Mouse (Mus musculus): ENCODE results near the gene Crlf1. TPM values are rescaled to one million over a fixed set of nuclear protein-coding genes. Genes with fewer than 3 reads are reported as not detected.
"Not testable (repeated sequence)": the region's sequence is repeated elsewhere in the genome, so short reads cannot be mapped to it uniquely, and the experiment has no call there.

Crlf1 gene
- total RNA-seq, 2 experiments from 2014 or later = 0.74 to 1.6 TPM

- DNase-seq (ENCODE audit: low spot score in 2 of 2) = no peak
Observed at GRCm38 (mm10) chr8:70495001-70495770, 2.2 kb downstream of the Crlf1 start.

- no peak for DNase-seq (ENCODE audit: low spot score in 2 of 2)
Observed at GRCm38 (mm10) chr8:70495771-70496062, 2.8 kb downstream of the Crlf1 start.

GRCm38 (mm10) chr8:70500386-70501301, 7.7 kb downstream of the Crlf1 start:
- no peak for DNase-seq (ENCODE audit: low spot score in 2 of 2)

- no peak for DNase-seq (ENCODE audit: low spot score in 2 of 2)
Observed at GRCm38 (mm10) chr8:70501820-70502529, 9.0 kb downstream of the Crlf1 start.

- no peak for DNase-seq (ENCODE audit: low spot score in 2 of 2)
Observed at GRCm38 (mm10) chr8:70502540-70502939, 9.6 kb downstream of the Crlf1 start.

GRCm38 (mm10) chr8:70503062-70503750, 10.2 kb downstream of the Crlf1 start:
- peak; percentile 62 to 66 for DNase-seq (ENCODE audit: low spot score in 2 of 2)

- DNase-seq (ENCODE audit: low spot score in 2 of 2) = peak in 1 of 2 experiments; percentile 65
Observed at GRCm38 (mm10) chr8:70504291-70504716, 11.3 kb downstream of the Crlf1 start.

- DNase-seq (ENCODE audit: low spot score in 2 of 2) = peak; percentile 79 to 80
Observed at GRCm38 (mm10) chr8:70504851-70505250, 11.9 kb downstream of the Crlf1 start.

- DNase-seq (ENCODE audit: low spot score in 2 of 2) = no peak
Observed at GRCm38 (mm10) chr8:70505698-70506327, 12.9 kb downstream of the Crlf1 start.

- peak; percentile 94 to 95 for DNase-seq (ENCODE audit: low spot score in 2 of 2)
Observed at GRCm38 (mm10) chr8:70506328-70507026, 13.5 kb downstream of the Crlf1 start, which contains the start of gene Rex1bd. Gene Rex1bd, minus strand, starts transcription at chr8:70506752.

GRCm38 (mm10) chr8:70507027-70507393, 14.1 kb downstream of the Crlf1 start:
- DNase-seq (ENCODE audit: low spot score in 2 of 2) = no peak

- DNase-seq (ENCODE audit: low spot score in 2 of 2) = no peak
Observed at GRCm38 (mm10) chr8:70509281-70509952, 16.5 kb downstream of the Crlf1 start.

GRCm38 (mm10) chr8:70510228-70510915, 17.4 kb downstream of the Crlf1 start, which contains the start of gene Uba52:
Gene Uba52, minus strand, starts transcription at chr8:70510801.
- DNase-seq (ENCODE audit: low spot score in 2 of 2) = peak; percentile 95

GRCm38 (mm10) chr8:70511174-70511573, 18.2 kb downstream of the Crlf1 start:
- not testable (repeated sequence) for DNase-seq (ENCODE audit: low spot score in 2 of 2)

GRCm38 (mm10) chr8:70511770-70512169, 18.8 kb downstream of the Crlf1 start:
- DNase-seq (ENCODE audit: low spot score in 2 of 2) = no peak

- DNase-seq (ENCODE audit: low spot score in 2 of 2) = no peak
Observed at GRCm38 (mm10) chr8:70512253-70512903, 19.4 kb downstream of the Crlf1 start.

- peak; percentile 56 to 57 for DNase-seq (ENCODE audit: low spot score in 2 of 2)
Observed at GRCm38 (mm10) chr8:70513441-70513840, 20.5 kb downstream of the Crlf1 start.
